Comparison of ENCODE assay signal across 18 mouse cellular contexts in genomic region chr9:96811996-96812395, GRCm38 (mm10).
"Had no signal": no experiment of that assay in that cellular context is flagged by ENCODE, and none has a peak within 500 bp of the region (broad histone marks: within the 10 kb centered on the region; RNA-seq: fewer than 3 reads in every experiment).

No protein-coding gene starts in this region.

- H3K4me3 ChIP-seq: midbrain, embryonic 10.5 days; midbrain, embryonic 12.5 days; myocyte; neural tube, embryonic 13.5 days; neural tube, embryonic 15.5 days had no signal

- H3K4me1 ChIP-seq: neural tube, embryonic 13.5 days; neural tube, embryonic 15.5 days had no signal

- H3K27me3 ChIP-seq: midbrain, embryonic 12.5 days; neural tube, embryonic 13.5 days; neural tube, embryonic 15.5 days had no signal

- H3K36me3 ChIP-seq: midbrain, embryonic 10.5 days; midbrain, embryonic 12.5 days; neural tube, embryonic 13.5 days; neural tube, embryonic 15.5 days had no signal

- H3K4me2 ChIP-seq: midbrain, embryonic 12.5 days; neural tube, embryonic 13.5 days; neural tube, embryonic 15.5 days had no signal

- H3K9ac ChIP-seq: midbrain, embryonic 12.5 days; neural tube, embryonic 13.5 days; neural tube, embryonic 15.5 days had no signal

- DNase-seq: lung, adult 2 months; lung, postnatal 10 days; lung, postnatal 4 days; midbrain, embryonic 14.5 days; retina, postnatal 1 day; right cerebral cortex, adult 18-20 months; right cerebral cortex, postnatal 25 days; right cerebral cortex, postnatal 4 days; spleen, adult 18-20 months; thymus, adult 18-20 months; thymus, postnatal 14 days; thymus, postnatal 36 days had no signal

- H3K27ac ChIP-seq: midbrain, embryonic 10.5 days; midbrain, embryonic 12.5 days; neural tube, embryonic 13.5 days; neural tube, embryonic 15.5 days had no signal

- ATAC-seq: midbrain, embryonic 16.5 days had no signal

- H3K9me3 ChIP-seq: neural tube, embryonic 13.5 days; neural tube, embryonic 15.5 days had no signal
